Mouse (Mus musculus) liver, embryonic 11.5 days (tissue): ENCODE results near the gene Fmr1nb. TPM values are rescaled to one million over a fixed set of nuclear protein-coding genes. Genes with fewer than 3 reads are reported as not detected.
A peak's percentile ranks its signal among the peaks of the same experiment; 100 is the strongest.
"Not testable (repeated sequence)": the region's sequence is repeated elsewhere in the genome, so short reads cannot be mapped to it uniquely, and the experiment has no call there.

Experiments used
- ATAC-seq: fragments of 200-750 bp; cut with Nextera tagmentation; replicated peaks from 2 replicates; pipeline ENCODE4 v1.8.0; 2017; ENCODE audit warnings: moderate number of reproducible peaks, mild to moderate bottlenecking, moderate TSS enrichment, moderate library complexity; ENCODE audit not compliant: low FRiP score
- DNase-seq: peaks from one replicate; pipeline ENCODE4 v3.0.0-alpha.2; 2017; ENCODE audit warnings: low spot score
- H3K27ac ChIP-seq: fragments of 300-500 bp; sonication (generic); 2 replicates; pipeline ENCODE4 v1.5.1; 2014; ENCODE audit warnings: mild to moderate bottlenecking, low read depth, low read length, control low read depth
- H3K27me3 ChIP-seq: fragments of 300-500 bp; sonication (generic); replicated peaks from 2 replicates; pipeline ENCODE4 v1.6.1; 2014; ENCODE audit warnings: low read length, mixed read lengths; ENCODE audit not compliant: control insufficient read depth, insufficient read depth
- H3K36me3 ChIP-seq: fragments of 300-500 bp; sonication (generic); 2 replicates; pipeline ENCODE4 v1.6.1; 2014; ENCODE audit warnings: mild to moderate bottlenecking, low read length, moderate library complexity, mixed read lengths; ENCODE audit not compliant: control insufficient read depth, insufficient read depth
- H3K4me1 ChIP-seq: fragments of 300-500 bp; sonication (generic); replicated peaks from 2 replicates; pipeline ENCODE4 v1.6.1; 2014; ENCODE audit warnings: low read length, mixed read lengths; ENCODE audit not compliant: control insufficient read depth, insufficient read depth
- H3K4me2 ChIP-seq: fragments of 300-500 bp; sonication (generic); 2 replicates; pipeline ENCODE4 v1.6.1; 2014; ENCODE audit warnings: mild to moderate bottlenecking, control low read depth, moderate library complexity
- H3K4me3 ChIP-seq: fragments of 300-500 bp; sonication (generic); 2 replicates; pipeline ENCODE4 v1.5.1; 2014; ENCODE audit warnings: low read depth, low read length, control low read depth
- H3K9ac ChIP-seq: fragments of 300-500 bp; sonication (generic); 2 replicates; pipeline ENCODE4 v1.6.1; 2014; ENCODE audit warnings: low read depth, low read length, control low read depth
- H3K9me3 ChIP-seq: fragments of 300-500 bp; sonication (generic); 2 replicates; pipeline ENCODE4 v1.6.1; 2016; ENCODE audit warnings: low read length, inconsistent platforms, mixed read lengths; ENCODE audit not compliant: control insufficient read depth
- whole genome bisulfite sequencing: fragments of 180-500 bp; shearing (Covaris S2); extraction: QIAGEN DNeasy Blood & Tissue Kit; methylation state at CpG from one replicate; pipeline ENCODE4 v1.1.7; 2014; 5-methylcytosine and 5-hydroxymethylcytosine counted together
- polyA plus RNA-seq: library from polyadenylated mRNA; unstranded; fragments of >200 nt; fragmentation: Nextera tagmentation; extraction: Ambion mirVana; gene quantifications from 2 replicates; pipeline ENCODE4 v1.2.1, GENCODE M21; 2014

Gene Fmr1nb
- 2.8 and 3.7 TPM in 2 replicates for polyA plus RNA-seq

- WGBS, result 81% methylated on average over 15 of the region's 15 CpGs
- H3K27ac ChIP-seq, result no peak within 1 kb of the TSS
- ATAC-seq (no peak), DNase-seq (no peak)
- no peak within 1 kb of the TSS for H3K9ac ChIP-seq
- H3K9me3 ChIP-seq, result no peaks in the 10 kb centered on the region
- H3K4me1 ChIP-seq, result no peaks in the 10 kb centered on the region
- no peak within 1 kb of the TSS for H3K4me2 ChIP-seq
- H3K4me3 ChIP-seq, result no peak within 1 kb of the TSS
- no peaks in the 10 kb centered on the region for H3K36me3 ChIP-seq
- H3K27me3 ChIP-seq, result no peaks in the 10 kb centered on the region
These were observed at the start of gene Fmr1nb for GRCm38 (mm10) chrX:68761606-68762005. Gene Fmr1nb, plus strand, starts transcription at chrX:68761839.

GRCm38 (mm10) chrX:68736902-68737301 is 24.7 kb upstream of the Fmr1nb start:
- WGBS, result 61% methylated on average over 1 of the region's 1 CpGs
- ATAC-seq (no peak), DNase-seq (no peak)
- Histone ChIP-seq H3K9me3 (no peaks in the 10 kb centered on the region), H3K4me2 (no peak overlapping the region), H3K27ac (no peak overlapping the region), H3K27me3 (no peaks in the 10 kb centered on the region), H3K4me1 (no peaks in the 10 kb centered on the region), H3K9ac (no peak overlapping the region), H3K36me3 (no peaks in the 10 kb centered on the region), H3K4me3 (no peak overlapping the region)

GRCm38 (mm10) chrX:68740088-68740487 is 21.6 kb upstream of the Fmr1nb start:
- Histone ChIP-seq H3K4me1 (no peaks in the 10 kb centered on the region), H3K4me2 (no peak overlapping the region), H3K9ac (no peak overlapping the region), H3K27me3 (no peaks in the 10 kb centered on the region), H3K27ac (no peak overlapping the region), H3K4me3 (no peak overlapping the region), H3K36me3 (no peaks in the 10 kb centered on the region), H3K9me3 (no peaks in the 10 kb centered on the region)
- whole genome bisulfite sequencing, result 45% methylated on average over 2 of the region's 2 CpGs
- ATAC-seq (no peak), DNase-seq (no peak)

- not testable (repeated sequence) for H3K9me3 ChIP-seq, H3K36me3 ChIP-seq, H3K27ac ChIP-seq, H3K4me1 ChIP-seq, DNase-seq, H3K4me3 ChIP-seq, H3K9ac ChIP-seq, ATAC-seq, H3K27me3 ChIP-seq
- H3K4me2 ChIP-seq, result peak overlapping the region; percentile 37; the same call in 1 of the 2 replicates
- 25% methylated on average over 2 of the region's 2 CpGs for WGBS
These were observed 58.8 kb downstream of the Fmr1nb start for GRCm38 (mm10) chrX:68820449-68820848.

- DNase-seq, H3K36me3 ChIP-seq, H3K9ac ChIP-seq, H3K4me3 ChIP-seq, H3K27me3 ChIP-seq, H3K27ac ChIP-seq, H3K4me1 ChIP-seq, H3K9me3 ChIP-seq: not testable (repeated sequence)
- peak within 1 kb of the TSS; percentile 37 for H3K4me2 ChIP-seq
- ATAC-seq, result peak; percentile 49
- 21% methylated on average over 16 of the region's 36 CpGs for WGBS
These were observed 59.4 kb downstream of the Fmr1nb start, which contains the start of gene Gm14698 for GRCm38 (mm10) chrX:68821059-68821458. Gene Gm14698, plus strand, starts transcription at chrX:68821093.

GRCm38 (mm10) chrX:68839548-68840444 is 78.2 kb downstream of the Fmr1nb start:
- H3K9ac ChIP-seq, result no peak overlapping the region
- H3K4me1 ChIP-seq, result no peaks in the 10 kb centered on the region
- ATAC-seq (no peak), DNase-seq (no peak)
- no peaks in the 10 kb centered on the region for H3K36me3 ChIP-seq
- WGBS, result 30% methylated on average over 5 of the region's 5 CpGs
- H3K27me3 ChIP-seq, result no peaks in the 10 kb centered on the region
- H3K9me3 ChIP-seq, result no peaks in the 10 kb centered on the region
- no peak overlapping the region for H3K4me3 ChIP-seq
- no peak overlapping the region for H3K4me2 ChIP-seq
- no peak overlapping the region for H3K27ac ChIP-seq

Other genes starting within 250 kb of the Fmr1nb start
- 56.5 and 57.6 TPM in 2 replicates for gene Fmr1, start 83.3 kb upstream of the Fmr1nb start, polyA plus RNA-seq
- 2.4 and 3.4 TPM in 2 replicates for gene Gm14698, start 59.3 kb downstream of the Fmr1nb start, polyA plus RNA-seq
- gene Gm6812, start 131.2 kb downstream of the Fmr1nb start, polyA plus RNA-seq, result not detected in 2 replicates